Mouse (Mus musculus) heart, adult 8-10 months (tissue): ENCODE results near the gene Ccl12. TPM values are rescaled to one million over a fixed set of nuclear protein-coding genes. Genes with fewer than 3 reads are reported as not detected.

ENCODE experiments used
- DNase-seq: peaks from one replicate; pipeline ENCODE4 v3.0.0; 2022; ENCODE audit warnings: low spot score
- total RNA-seq, 4 experiments: library from RNA; stranded (reverse); gene quantifications; 2 replicates each; pipeline ENCODE4 v1.2.4; 2022

The Ccl12 gene
- total RNA-seq, 4 experiments from 2014 or later = 0.57 to 3.5 (median 1.3) TPM; not detected in 1

GRCm38 (mm10) chr11:82136196-82136595, 34.6 kb downstream of the Ccl12 start:
- DNase-seq = no peak

DNA sequence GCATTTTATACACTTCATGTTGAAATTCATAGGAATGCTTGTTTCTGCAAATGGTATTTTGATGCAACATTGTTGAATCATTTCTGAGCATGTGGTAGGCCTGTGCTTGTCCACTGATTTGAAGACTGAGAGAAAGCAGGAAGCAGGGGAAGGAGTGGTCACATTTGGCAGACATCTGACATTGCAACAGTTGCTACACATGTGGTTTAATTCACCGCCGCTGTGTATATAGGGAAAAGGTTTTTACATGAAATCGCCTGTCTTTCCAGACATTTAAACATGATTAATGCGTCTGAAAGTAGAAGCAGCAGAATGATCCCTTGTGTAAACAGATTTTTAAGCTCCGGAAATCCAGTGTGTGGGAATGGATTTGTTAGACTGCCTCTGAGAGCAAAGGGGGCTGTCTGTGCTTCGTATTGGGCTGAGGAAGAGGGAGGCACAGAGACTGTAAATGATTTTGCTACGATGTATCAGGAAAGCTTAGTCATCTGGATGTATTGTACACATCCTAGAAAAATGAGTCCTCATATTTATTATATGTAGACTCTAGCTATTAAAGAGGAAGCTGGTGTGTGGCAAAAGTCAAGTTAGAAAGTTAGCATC, 37.9 kb downstream of the Ccl12 start:
- DNase-seq = peak; percentile 25

Other genes starting within 250 kb of the Ccl12 start
- gene 5530401A14Rik, start 241.2 kb upstream of the Ccl12 start, total RNA-seq = under 1 TPM in 2 of 4 experiments, not detected in 2; 0.17 to 0.19 TPM
- under 1 TPM in 1 of 4 experiments, not detected in 3; 0.08 TPM for gene Asic2, start 133.4 kb upstream of the Ccl12 start, total RNA-seq
- 1 to 10 TPM in 3 of 4 experiments, under 1 TPM in 1; 0.69 to 2.7 (median 1.7) TPM for gene Ccl2, start 66.3 kb upstream of the Ccl12 start, total RNA-seq
- not detected for gene Gm17268, start 63.3 kb upstream of the Ccl12 start, total RNA-seq
- 1 to 10 TPM in 2 of 4 experiments, under 1 TPM in 1, not detected in 1; 0.57 to 1.3 (median 1.1) TPM for gene Ccl7, start 56.1 kb upstream of the Ccl12 start, total RNA-seq
- 1 to 10 TPM; 2.4 to 5.2 (median 3.8) TPM for gene Ccl11, start 44.0 kb upstream of the Ccl12 start, total RNA-seq
- gene Ccl8, start 13.3 kb downstream of the Ccl12 start, total RNA-seq = 1 to 10 TPM in 2 of 4 experiments, under 1 TPM in 1, not detected in 1; 0.60 to 1.4 (median 1.4) TPM
- not detected for gene Ccl1, start 203.8 kb downstream of the Ccl12 start, total RNA-seq